Mouse (Mus musculus) heart, adult 9 months (tissue): ENCODE data around the gene Sprtn.
A peak's percentile ranks its signal among the peaks of the same experiment; 100 is the strongest.

Experiments used
- DNase-seq, 2 experiments: peaks; one replicate each; pipeline ENCODE4 v3.0.0; 2022; ENCODE audit warnings: low spot score in 2 of 2

Gene Sprtn

DNA sequence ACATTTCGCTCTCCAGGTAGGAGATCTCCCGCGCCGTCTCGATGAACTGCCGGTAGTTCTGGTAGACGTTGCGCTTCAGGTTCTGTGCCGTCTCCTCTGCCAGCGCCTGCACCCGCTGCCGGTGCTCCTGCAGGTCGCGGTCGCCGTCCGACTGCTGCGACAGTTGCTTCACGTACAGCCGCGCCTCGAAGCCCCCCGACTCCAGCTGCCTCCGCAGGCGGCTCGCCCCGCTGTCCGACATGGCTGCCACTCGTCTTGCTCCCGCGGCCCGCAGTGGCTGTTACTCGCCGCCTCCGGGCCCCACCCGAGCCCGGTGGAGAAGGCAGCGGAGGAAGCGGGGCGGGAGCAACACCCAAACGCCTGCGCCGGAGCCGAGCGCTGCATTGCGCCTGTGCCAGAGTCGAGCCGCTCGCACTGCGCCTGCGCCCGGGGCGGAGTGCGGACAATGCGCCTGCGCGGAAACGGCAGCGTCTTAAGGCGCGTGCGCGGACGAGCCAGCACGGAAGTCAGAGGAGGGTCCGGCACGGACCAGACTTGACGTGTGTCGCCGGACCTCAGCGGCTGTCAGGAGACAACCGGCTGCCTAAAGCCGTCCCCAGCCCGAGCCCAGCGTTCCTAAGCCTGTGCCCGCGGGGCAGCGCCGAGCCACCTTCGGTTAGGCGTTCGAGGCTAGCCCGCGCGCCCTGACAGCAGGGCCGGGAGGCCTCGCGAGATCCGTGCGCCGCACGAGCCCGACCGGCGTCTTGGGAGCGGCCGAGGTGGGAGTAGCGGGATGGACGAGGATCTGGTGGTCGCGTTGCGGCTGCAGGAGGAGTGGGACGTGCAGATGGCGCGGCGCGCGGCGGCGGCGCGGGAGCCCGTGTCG, at the start of gene Sprtn, which contains the start of gene Exoc8:
Gene Sprtn (plus strand): TSS at position 501 of the 865 bp plus-strand sequence.
Gene Exoc8 (minus strand): TSS at position 320 of the 865 bp plus-strand sequence.
- DNase-seq: peak; percentile 96

- DNase-seq: no peak
These were observed 44.2 kb upstream of the Sprtn start for GRCm38 (mm10) chr8:124853511-124853910.

- DNase-seq: no peak
These were observed 38.2 kb upstream of the Sprtn start for GRCm38 (mm10) chr8:124859466-124859865.

DNA sequence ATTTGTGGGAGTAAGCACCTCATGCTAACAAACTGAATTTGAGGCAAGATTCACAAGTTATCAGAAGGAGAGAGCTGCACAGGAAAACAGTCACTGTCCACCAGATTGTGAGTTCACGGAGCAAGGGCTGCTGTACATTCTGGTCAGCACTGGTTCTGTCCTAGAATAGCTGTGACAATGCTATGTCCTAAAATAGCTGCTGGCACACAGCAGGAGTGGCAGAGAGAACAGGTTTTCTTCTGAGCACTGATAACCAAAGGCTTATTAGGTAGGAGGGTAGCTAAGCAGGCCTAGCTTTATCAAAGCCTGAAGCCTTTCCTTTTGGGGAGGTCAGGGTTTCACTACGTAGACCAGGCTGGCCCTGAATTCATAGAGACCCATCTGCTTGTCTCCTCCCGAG, 37.5 kb upstream of the Sprtn start:
- DNase-seq: peak; percentile 50 to 67

- peak; percentile 93 to 95 for DNase-seq
These were observed 35.1 kb upstream of the Sprtn start, which contains the start of the genes Gnpat and 2810004N23Rik for GRCm38 (mm10) chr8:124862321-124863162. Gene Gnpat (plus strand): TSS chr8:124863033. Gene 2810004N23Rik (minus strand): TSS chr8:124863120.

DNA sequence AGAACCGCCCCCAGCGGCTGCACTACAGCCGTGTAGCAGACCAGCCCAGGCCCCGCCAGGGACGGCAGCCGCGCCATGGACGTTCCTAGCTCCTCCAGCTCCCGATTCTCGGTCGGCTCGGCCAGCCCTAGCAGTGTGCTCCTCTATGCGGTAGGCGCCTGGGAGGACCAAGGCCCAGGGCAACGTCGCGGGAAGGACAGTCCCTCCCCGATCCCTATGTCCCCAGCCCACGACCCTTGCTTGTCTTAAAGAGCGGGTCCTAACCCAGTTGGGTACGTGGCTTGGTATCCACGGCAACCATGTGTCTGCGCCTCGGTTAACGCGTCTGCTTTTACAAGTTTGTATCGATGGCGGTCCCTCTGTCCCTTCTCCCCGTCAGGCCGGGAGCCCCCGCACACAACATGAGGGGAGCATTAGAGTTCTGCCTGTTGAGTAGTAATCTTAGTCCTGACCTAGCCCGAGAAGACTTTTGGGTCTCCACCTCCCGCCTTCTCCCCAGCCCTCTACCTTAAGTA, 34.5 kb upstream of the Sprtn start:
- DNase-seq: no peak

GRCm38 (mm10) chr8:124863729-124864128, 34.0 kb upstream of the Sprtn start:
- DNase-seq: no peak

DNA sequence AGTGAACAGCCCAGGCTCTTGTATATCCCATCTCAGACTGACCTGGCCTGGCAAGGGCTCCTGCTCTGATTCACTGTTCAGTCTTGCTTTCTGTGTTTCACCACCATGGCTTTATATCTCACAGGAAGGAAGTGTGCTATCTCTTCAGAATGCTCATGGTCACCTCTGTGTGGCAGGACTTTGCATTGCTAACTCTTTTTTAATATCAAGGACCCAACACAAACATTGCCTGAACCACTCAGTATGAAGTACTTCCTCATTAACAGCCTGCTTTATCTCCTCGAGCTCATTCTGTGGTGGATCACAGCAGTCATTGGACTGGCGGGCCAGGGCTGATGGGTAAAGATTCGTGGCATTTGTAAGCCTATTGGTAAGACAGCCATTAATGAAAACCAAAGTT, 31.0 kb upstream of the Sprtn start:
- DNase-seq: no peak

- no peak for DNase-seq
These were observed 30.6 kb upstream of the Sprtn start for GRCm38 (mm10) chr8:124867126-124867525.

DNA sequence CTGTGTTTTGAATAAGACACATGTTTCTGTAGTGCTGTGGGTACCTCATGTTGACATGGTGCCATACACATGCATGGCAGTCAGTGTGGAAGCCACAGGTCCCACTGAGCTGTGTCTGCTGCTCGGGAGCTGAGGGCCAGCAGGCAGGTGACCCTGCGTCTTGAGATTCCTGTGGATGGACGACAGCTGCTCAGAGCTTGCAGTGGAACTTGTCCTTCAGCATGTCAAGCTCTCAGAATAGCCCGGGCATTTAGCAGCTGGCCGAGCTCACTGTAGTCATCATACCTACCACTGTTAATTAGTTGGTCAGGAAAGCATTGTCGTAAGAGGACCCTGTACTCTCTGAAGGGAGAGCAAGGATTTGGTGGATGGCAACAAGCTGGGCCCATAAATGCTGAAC, 28.0 kb upstream of the Sprtn start:
- DNase-seq: peak in 1 of 2 experiments; percentile 33

DNA sequence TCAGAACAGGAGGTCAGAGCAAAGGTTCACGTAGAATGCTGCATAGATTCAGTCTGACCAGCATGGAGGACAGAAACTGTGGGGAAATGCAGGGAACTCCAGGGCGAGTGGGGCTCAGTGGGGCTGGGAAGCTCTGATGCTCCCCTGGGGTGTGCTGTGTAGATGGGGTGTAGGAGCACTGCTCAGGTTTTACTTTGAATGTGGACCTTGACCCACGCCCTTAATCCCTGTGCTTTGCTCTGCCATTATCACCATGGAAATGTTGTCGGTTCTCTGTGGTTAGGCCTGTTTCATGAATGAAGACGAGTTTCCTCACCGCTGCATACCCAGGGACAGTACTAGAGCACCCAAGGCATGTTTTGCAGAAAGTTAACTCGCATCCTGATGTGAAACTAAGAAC, 26.2 kb upstream of the Sprtn start:
- DNase-seq: no peak

DNA sequence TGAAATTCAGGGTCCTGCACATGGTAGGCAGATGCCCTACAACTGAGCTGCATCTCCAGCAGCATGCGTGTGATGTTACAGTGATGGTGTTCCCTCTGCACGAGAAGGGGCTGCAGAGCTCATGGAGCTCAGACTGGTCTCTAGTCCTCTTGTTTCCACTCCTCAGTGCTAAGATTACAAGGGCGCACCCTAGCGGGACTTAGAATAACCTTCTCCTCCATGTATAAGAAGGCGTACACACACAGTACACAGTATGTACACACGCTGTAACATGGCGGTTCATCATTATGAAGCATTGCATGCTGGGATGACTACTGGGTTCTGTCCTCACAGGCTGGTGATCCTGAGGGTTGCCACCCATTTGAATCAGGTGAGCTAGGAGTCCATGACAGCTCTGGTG, 25.6 kb upstream of the Sprtn start:
- DNase-seq: no peak

DNA sequence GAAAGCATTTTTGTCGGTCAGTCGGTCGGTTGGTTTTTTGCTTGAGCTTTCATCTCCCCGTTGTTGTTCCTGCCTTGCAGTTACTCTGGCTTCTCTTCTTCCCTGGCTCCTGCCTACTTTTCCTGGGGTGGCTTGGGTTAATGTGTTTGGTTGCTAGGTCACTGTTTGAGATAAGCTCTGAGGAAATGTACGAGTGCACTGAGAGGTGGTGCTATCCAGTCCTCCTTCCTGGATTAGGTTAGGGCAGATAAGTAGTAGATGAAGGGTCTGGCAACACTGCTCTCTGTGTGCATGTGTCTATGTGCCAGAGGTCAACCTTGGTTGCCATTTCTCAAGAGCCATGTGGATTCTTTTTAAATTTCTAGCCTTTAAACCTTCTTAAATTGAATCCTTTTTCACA, 25.0 kb upstream of the Sprtn start:
- DNase-seq: peak in 1 of 2 experiments; percentile 36

DNA sequence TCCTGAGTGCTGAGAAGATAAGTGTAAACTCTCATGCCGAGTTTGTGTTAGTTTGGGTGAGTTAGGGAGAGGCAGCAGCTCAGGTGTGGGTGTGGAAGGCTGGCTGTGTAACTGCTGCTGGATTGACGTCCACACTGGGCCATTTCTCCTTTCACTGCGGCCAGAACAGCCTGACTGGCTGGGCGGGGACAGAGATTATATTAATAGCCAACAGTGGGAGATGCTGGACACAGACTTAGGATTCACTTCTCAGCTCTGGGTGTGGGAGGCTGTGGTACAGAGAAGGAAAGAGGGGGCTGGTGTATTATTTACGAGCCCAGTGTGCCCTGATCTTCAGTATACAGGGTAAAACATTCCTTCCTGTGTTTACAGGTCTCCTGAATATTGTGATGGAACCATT, 19.5 kb upstream of the Sprtn start:
- DNase-seq: no peak

DNA sequence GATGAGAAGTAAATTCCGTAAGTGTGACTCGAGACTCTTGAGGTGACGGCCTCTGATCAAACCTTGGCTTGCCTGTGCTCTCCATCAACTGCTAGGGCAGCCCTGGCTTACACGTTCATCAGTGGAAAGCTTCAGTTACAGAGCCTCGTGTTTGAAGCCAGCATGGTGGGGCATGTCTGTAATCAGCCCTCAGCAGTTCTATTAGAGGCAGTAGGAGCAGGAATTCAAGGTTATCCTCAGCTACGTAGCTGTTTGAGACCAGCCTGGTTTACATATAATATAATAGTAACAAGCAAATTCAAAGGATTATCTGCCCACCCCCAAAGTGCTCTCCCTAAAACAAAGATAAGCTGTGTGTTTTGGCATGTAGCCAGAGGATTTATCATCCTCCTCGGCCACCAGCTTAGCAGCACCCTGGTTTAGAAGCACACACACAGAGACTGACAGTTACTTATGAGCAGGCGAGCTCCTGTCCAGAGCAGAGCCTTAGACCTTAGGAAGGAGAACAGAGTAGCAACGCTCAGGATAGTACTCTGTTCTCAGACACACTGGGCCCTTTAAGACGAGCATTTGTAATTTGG, 18.6 kb upstream of the Sprtn start:
- DNase-seq: no peak

GRCm38 (mm10) chr8:124888385-124888784, 9.3 kb upstream of the Sprtn start:
- no peak for DNase-seq

DNA sequence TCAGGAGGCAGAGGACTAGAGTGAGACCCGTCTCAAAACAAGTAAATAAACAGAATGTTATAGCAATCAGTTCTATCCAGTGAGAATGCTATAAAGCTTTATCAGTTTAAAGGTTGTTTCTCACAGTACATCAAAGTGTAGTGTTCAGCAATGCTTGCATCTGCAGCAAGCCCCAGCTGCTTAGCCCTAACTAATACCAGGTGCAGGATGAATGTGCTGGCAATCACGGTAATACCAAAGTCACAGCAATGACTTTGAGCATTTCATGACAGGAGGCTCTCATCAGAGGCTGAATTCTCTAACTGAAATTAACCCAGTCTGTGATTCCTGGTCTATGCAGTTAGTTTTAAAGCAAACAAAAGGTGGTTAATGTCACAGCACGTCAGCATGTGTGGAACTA, 5.1 kb upstream of the Sprtn start:
- no peak for DNase-seq

DNA sequence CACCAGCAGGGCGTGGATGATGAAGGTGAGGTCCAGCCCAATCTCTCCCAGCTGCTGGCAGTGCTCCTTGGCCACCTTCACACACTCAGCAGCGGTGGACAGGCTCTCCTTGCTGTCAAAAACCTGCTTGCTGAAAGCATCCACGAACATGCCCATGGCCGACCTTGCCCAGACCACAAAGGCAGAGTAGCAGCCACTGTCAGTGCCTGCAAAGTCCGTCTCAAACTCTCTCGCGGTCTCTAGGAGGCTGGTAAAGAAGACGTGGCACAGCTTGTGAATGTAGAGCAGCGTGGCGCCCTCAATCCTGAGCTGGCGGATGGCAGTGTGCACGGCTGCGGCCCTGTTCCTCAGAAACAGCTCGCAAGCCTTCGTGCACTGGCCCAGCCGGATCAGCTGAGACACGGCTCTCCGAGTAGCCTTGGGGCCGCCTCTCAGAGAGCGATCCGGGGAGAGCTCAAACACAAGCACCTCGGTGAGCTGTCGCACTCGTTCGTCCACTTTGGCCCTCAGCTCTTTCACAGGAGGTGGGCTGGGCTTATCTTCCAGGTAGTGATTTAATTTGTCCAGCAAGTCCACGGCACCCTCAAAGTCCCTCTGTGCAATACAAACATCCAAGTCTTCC, 1.6 kb upstream of the Sprtn start:
- no peak for DNase-seq

GRCm38 (mm10) chr8:124896632-124897385, 877 bp upstream of the Sprtn start:
- DNase-seq: peak; percentile 75 to 82

DNA sequence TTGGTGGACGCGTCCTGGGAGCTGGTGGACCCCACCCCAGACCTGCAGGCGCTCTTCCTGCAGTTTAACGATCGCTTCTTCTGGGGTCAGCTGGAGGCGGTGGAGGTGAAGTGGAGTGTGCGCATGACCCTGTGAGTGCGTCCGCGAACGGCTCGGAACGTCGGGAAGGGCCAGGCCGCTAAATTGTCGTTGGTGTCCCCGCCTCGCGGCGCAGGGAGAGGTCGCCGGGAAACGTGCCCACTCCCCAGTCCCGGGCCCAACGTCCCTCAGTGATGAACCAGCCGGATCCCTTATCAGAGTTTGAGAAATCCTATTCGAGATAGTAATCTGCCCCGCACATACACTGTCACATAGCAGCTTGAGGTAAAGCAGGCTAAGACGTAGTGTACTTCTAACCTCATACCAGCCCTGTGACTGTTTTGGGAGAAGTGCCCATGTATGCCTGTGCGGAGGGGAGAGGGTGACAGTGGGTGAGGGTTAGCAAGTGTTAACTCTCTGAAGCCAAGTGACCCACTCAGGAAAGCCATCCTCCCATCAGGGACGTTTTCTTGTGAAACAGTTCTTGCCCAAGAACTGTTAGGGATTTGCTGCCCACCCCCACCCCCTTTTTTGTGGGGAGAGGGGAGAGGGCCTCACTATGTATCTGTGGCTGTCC, 692 bp downstream of the Sprtn start:
- DNase-seq: no peak
